Mouse (Mus musculus) left cerebral cortex, postnatal 4 days (tissue): ENCODE results near the gene Brd3. TPM values are rescaled to one million over a fixed set of nuclear protein-coding genes. Genes with fewer than 3 reads are reported as not detected.

Experiments
- DNase-seq: peaks from one replicate; pipeline ENCODE4 v3.0.0-alpha.2; 2022
- intact Hi-C: fragments of 180-260 bp; cut with DNase I; formaldehyde crosslinking; loops from one replicate; pipeline ENCODE4 v1.15.1; 2025
- microRNA-seq: library from miRNA; unstranded; fragments of <30 nt; microRNA quantifications from one replicate; pipeline ENCODE4 v1.2.0, GENCODE M21; 2022
- total RNA-seq, 2 experiments: library from RNA; stranded (reverse); gene quantifications; 2 replicates each; pipeline ENCODE4 v1.2.3; 2021

Brd3 gene
- total RNA-seq, 2 experiments from 2014 or later = 119 to 123 TPM

DNA sequence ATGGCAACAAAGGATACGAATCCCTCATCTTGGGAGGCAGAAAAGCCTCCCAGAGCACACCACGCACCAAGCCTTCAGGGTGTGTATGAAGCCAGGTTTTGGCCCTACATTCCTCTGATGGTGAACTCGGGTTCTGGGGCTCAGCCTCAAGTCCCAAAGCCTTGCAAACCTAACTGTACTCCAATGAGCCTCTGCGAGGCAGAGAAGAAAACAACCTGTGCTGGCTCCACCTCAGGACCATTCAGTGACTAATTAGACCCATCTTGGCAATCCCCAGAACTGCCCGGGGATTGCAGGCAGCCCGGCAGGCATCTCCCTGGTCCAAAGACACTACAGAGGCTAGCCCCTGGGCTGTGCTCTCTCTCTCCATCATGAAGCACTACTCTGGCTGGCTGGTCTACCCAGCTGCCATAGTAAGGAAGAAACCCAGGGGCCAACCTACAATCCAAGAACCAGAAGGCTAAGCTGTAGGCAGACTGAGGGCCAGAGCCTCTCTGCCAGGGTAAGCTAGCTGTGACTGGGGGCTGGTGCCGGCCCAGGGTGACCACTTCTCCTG is 95.1 kb downstream of the Brd3 start:
- intact Hi-C loops = no loop called here
- DNase-seq = no peak

DNA sequence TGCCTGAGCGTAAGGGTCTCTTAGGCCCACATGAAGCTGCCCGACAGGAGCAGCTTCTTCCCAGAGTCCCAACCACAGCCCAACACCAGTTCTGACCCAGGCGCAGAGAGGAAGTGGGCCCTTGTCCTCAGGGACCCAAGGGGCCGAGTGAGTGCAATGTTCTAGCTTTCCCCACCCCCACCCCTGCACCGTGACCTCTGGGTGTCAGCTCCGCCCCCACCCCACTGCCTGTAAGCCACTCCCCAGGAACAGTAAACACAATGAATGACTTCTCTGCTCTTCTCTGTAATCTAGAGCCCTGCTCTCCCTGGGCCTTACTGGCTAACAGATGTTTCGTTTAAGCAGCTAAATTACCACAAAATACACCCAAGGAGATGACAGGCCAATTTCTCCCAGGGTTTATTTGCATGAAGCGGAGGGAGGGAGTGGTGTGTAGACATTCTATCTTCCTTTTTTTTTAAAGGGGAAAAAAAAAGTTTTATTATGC is 95.7 kb downstream of the Brd3 start:
- no peak for DNase-seq
- intact Hi-C loops = no loop called here

- intact Hi-C loops = no loop called here
- DNase-seq = no peak
Observed at GRCm38 (mm10) chr2:27410518-27411140, 96.8 kb downstream of the Brd3 start.

- intact Hi-C loops = no loop called here
Observed at GRCm38 (mm10) chr2:27408194-27408593, 99.3 kb downstream of the Brd3 start.

DNA sequence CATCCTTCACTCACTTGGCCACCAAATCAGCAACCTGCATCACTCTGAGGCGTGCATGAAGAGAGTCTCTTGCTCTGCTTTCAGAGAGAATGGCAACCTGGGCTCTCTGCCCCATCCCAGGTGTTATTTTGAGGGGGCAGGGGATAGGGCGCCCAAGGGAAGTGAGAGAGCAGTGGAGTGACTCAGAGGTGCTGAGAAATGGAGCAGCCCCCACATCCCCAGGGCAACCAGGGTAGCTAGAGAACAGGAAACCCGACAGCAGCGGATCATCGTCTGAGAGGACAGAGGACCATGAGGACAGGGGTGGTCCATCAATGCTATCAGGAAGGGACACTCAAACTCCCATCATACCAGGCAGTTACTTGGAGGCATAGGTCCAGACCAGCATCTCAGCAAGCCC is 100.5 kb downstream of the Brd3 start:
- DNase-seq = no peak
- intact Hi-C loops = no loop called here

More at GRCm38 (mm10) chr2:27408194-27408593, 99.3 kb downstream of the Brd3 start:
- DNase-seq = no peak

- DNase-seq = no peak
- intact Hi-C loops = no loop called here
Observed at GRCm38 (mm10) chr2:27405094-27405884, 102.2 kb downstream of the Brd3 start.

- no peak for DNase-seq
- intact Hi-C loops = no loop called here
Observed at GRCm38 (mm10) chr2:27404375-27405093, 102.9 kb downstream of the Brd3 start.

- DNase-seq = no peak
- intact Hi-C loops = no loop called here
Observed at GRCm38 (mm10) chr2:27401544-27401943, 105.9 kb downstream of the Brd3 start.

DNA sequence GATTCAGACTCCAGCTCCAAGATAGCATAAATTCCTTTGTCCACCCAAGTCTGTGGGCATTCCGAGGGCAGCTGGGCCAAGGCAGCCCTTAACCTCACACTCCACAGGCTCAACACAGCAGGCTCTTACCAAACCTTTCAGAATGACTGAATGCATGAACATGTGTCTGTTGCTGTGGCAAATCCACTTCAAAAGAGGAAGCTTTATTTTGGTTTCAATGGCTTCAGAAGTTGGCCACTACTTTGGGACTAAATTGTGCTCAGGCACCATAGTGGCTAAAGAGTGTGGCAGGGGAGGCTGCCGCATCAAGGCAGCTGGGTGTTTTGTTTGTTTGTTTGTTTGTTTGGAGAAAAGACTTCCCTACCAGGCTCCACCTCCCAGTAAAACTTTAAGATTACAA is 107.4 kb downstream of the Brd3 start:
- no peak for DNase-seq
- intact Hi-C loops = no loop called here

GRCm38 (mm10) chr2:27396656-27397440 is 110.6 kb downstream of the Brd3 start:
- intact Hi-C loops = no loop called here
- peak; percentile 61 for DNase-seq

Small RNAs within 50 kb of the gene (microRNA-seq; reads per million reads assigned to microRNA genes)
- gene Gm24049 (not detected), gene Mir7578 (not detected)

Other genes with a start within 250 kb of the Brd3 start
- gene Vav2, start 80.6 kb downstream of the Brd3 start, total RNA-seq = 10 to 100 TPM; 59.2 to 60.4 TPM
- gene Brd3os, start 65.3 kb downstream of the Brd3 start, total RNA-seq = 10 to 100 TPM; 23.6 to 27.2 TPM
- gene Wdr5, start 7.5 kb upstream of the Brd3 start, total RNA-seq = 10 to 100 TPM; 52.5 to 52.8 TPM
- 10 to 100 TPM in 1 of 2 experiments, 1 to 10 TPM in 1; 8.8 to 12.8 TPM for gene Rxra, start 168.8 kb upstream of the Brd3 start, total RNA-seq